Mouse (Mus musculus) E14TG2a.4 (cell line): ENCODE data around the gene Olfr1150-ps1.

ENCODE experiments used
- H3K27me3 ChIP-seq: 2 replicates; pipeline ENCODE4 v1.6.1; 2014; ENCODE audit warnings: low read length, control low read depth; ENCODE audit not compliant: insufficient read depth
- H3K36me3 ChIP-seq: 2 replicates; pipeline ENCODE4 v1.6.1; 2014; ENCODE audit warnings: low read length, control low read depth; ENCODE audit not compliant: insufficient read depth
- H3K4me1 ChIP-seq: replicated peaks from 2 replicates; pipeline ENCODE4 v1.6.1; 2014; ENCODE audit warnings: low read depth, low read length, control low read depth
- H3K4me3 ChIP-seq: replicated peaks from 2 replicates; pipeline ENCODE4 v1.5.1; 2014; ENCODE audit warnings: mild to moderate bottlenecking, low read length
- H3K9me3 ChIP-seq: 2 replicates; pipeline ENCODE4 v1.6.1; 2014; ENCODE audit warnings: low read length, control low read depth
- CTCF ChIP-seq: conservative IDR thresholded peaks from 2 replicates; pipeline ENCODE4 v1.5.1; 2014; ENCODE audit warnings: low read length
- NANOG ChIP-seq: IDR thresholded peaks from 2 replicates; pipeline ENCODE4 v1.6.1; 2014; ENCODE audit warnings: borderline replicate concordance, low read length, mixed read lengths
- POU5F1 ChIP-seq: IDR thresholded peaks from 2 replicates; pipeline ENCODE4 v1.6.1; 2014; ENCODE audit warnings: low read length, borderline replicate concordance

Olfr1150-ps1 gene

GRCm38 (mm10) chr2:87843693-87844092 lies at the start of gene Olfr1150-ps1:
Olfr1150-ps1 (plus strand) TSS chr2:87843993.
- H3K4me3 ChIP-seq: no peak within 1 kb of the TSS
- TF ChIP-seq CTCF: no peak
- no peak for TF ChIP-seq NANOG
- TF ChIP-seq POU5F1: no peak
- no peaks in the 10 kb centered on the region for H3K9me3 ChIP-seq
- H3K27me3 ChIP-seq: no peaks in the 10 kb centered on the region
- H3K4me1 ChIP-seq: no peaks in the 10 kb centered on the region
- H3K36me3 ChIP-seq: no peaks in the 10 kb centered on the region

- Histone ChIP-seq H3K27me3 (no peaks in the 10 kb centered on the region), H3K36me3 (no peaks in the 10 kb centered on the region), H3K4me3 (no peak within 1 kb of the TSS), H3K4me1 (no peaks in the 10 kb centered on the region), H3K9me3 (no peaks in the 10 kb centered on the region)
- TF ChIP-seq POU5F1 (no peak), NANOG (no peak), CTCF (no peak)
These were observed 43.5 kb upstream of the Olfr1150-ps1 start, which contains the start of gene Olfr1143 for GRCm38 (mm10) chr2:87800292-87800691. Olfr1143 (plus strand) TSS chr2:87800592.

DNA sequence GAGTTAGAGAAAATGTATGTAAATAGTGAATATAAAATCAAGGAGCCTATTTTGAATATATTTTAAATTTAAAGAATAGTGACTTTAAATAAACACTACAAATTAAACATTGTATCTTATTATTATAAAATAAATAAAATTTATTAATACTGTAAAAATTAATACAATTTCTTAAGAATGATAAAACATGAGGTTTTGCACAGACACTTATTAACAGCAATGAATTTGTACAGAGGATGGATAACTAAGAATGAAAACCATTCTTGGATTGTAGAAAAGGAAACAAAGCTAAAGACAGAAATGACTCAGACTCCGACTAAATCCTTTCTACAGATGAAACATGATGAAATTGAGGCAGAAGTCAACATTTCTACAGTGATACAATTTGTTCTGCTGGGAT lies 34.3 kb upstream of the Olfr1150-ps1 start, which contains the start of gene Olfr1145:
TSS of gene Olfr1145 (plus strand) at position 301 of the 400 bp plus-strand sequence.
- TF ChIP-seq POU5F1: no peak
- no peak for TF ChIP-seq CTCF
- TF ChIP-seq NANOG: no peak
- no peaks in the 10 kb centered on the region for H3K27me3 ChIP-seq
- no peak within 1 kb of the TSS for H3K4me3 ChIP-seq
- H3K36me3 ChIP-seq: no peaks in the 10 kb centered on the region
- no peaks in the 10 kb centered on the region for H3K4me1 ChIP-seq
- H3K9me3 ChIP-seq: no peaks in the 10 kb centered on the region

DNA sequence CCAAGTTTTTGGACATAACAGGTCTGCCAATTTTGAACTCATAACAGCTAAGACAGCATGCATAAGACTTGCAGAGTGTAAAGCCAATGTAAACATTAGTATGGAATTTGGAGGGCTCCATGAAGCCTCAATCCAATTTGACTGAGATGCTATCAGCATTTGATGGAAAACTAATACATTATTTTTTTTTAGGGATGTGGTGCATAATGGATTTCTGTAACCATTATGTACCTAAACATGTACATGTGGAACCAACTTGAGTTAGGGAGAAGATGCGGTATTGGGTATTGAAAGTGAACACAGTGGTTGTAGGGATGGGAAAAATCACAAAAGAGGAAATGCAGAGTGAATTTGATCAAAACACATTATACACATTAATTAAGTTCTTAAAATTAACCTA lies 13.6 kb upstream of the Olfr1150-ps1 start, which contains the start of gene Olfr1148:
TSS of gene Olfr1148 (plus strand) at position 301 of the 400 bp plus-strand sequence.
- Histone ChIP-seq H3K36me3 (no peaks in the 10 kb centered on the region), H3K27me3 (no peaks in the 10 kb centered on the region), H3K9me3 (no peaks in the 10 kb centered on the region), H3K4me3 (no peak within 1 kb of the TSS), H3K4me1 (no peaks in the 10 kb centered on the region)
- no peak for TF ChIP-seq POU5F1
- no peak for TF ChIP-seq CTCF
- TF ChIP-seq NANOG: no peak

DNA sequence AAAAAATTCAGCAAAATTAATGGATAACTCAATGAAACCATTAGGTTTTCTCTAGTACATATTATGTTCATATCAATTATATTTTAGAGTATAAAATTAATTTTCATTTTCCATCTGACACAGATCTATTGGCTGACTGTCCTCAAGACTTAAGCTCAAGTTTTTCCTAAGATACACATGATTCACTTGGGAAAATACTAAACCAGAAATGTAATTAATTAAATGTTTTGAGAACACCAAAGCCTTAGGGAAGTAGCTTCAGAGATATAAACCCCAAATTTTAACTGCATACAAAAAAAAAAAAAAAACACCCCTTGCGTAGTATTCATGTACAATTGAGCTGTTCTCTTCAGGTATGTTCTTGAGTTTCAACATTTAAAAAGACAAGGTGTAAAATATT lies 11.8 kb downstream of the Olfr1150-ps1 start, which contains the start of gene Olfr1151:
TSS of gene Olfr1151 (plus strand) at position 301 of the 400 bp plus-strand sequence.
- no peaks in the 10 kb centered on the region for H3K36me3 ChIP-seq
- TF ChIP-seq CTCF: no peak
- no peak for TF ChIP-seq POU5F1
- no peak for TF ChIP-seq NANOG
- H3K27me3 ChIP-seq: no peaks in the 10 kb centered on the region
- H3K4me1 ChIP-seq: no peaks in the 10 kb centered on the region
- no peaks in the 10 kb centered on the region for H3K9me3 ChIP-seq
- no peak within 1 kb of the TSS for H3K4me3 ChIP-seq

DNA sequence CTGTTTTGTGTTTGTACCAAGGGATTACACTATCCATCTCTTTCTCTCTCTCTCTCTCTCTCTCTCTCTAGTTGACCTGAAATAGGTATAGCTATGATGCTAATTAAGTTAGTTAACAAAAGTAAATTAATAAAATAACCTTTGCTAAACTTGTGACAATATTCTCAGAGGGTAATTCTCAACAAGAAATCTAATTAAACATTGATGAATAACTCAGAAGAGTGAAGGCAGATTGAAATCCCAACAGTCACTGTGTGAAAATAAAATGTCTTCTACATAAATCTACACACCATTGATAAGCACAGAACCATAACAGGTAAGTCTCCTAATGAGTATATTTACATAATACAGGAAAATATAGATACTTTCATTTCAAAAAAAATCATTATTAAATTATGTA lies 22.4 kb downstream of the Olfr1150-ps1 start, which contains the start of gene Olfr1152:
TSS of gene Olfr1152 (plus strand) at position 301 of the 400 bp plus-strand sequence.
- no peaks in the 10 kb centered on the region for H3K4me1 ChIP-seq
- no peak within 1 kb of the TSS for H3K4me3 ChIP-seq
- peaks cover 14% of the 10 kb centered on the region for H3K9me3 ChIP-seq
- no peak for TF ChIP-seq CTCF
- no peak for TF ChIP-seq NANOG
- no peak for TF ChIP-seq POU5F1
- no peaks in the 10 kb centered on the region for H3K36me3 ChIP-seq
- no peaks in the 10 kb centered on the region for H3K27me3 ChIP-seq

- H3K27me3 ChIP-seq: no peaks in the 10 kb centered on the region
- TF ChIP-seq NANOG (no peak), POU5F1 (no peak), CTCF (no peak)
- no peak within 1 kb of the TSS for H3K4me3 ChIP-seq
- no peaks in the 10 kb centered on the region for H3K4me1 ChIP-seq
- no peaks in the 10 kb centered on the region for H3K36me3 ChIP-seq
- H3K9me3 ChIP-seq: peaks cover 22% of the 10 kb centered on the region
These were observed 50.9 kb downstream of the Olfr1150-ps1 start, which contains the start of gene Olfr1153 for GRCm38 (mm10) chr2:87894662-87895061. Olfr1153 (plus strand) TSS chr2:87894962.
